Mouse (Mus musculus): Measurements from ENCODE around the gene Thop1.

GRCm38 (mm10) chr10:81024346-81024937, 45.4 kb upstream of the Thop1 start:
- TF ChIP-seq POLR2A (IDR thresholded peaks at IDR 0.05; ENCODE audit: extremely low read depth, insufficient read depth, low read length) (no peak), CTCF (IDR thresholded peaks at IDR 0.05; ENCODE audit: low read depth, low read length) (no peak)

All from liver, adult 2 months (tissue).